Mouse (Mus musculus): Measurements from ENCODE around the gene Timmdc1. TPM values are rescaled to one million over a fixed set of nuclear protein-coding genes. Genes with fewer than 3 reads are reported as not detected.
A peak's percentile ranks its signal among the peaks of the same experiment; 100 is the strongest.

Gene Timmdc1
- polyA plus RNA-seq (2015; fragmentation: Nextera tagmentation; extraction: Ambion mirVana): 34.2 and 36.6 TPM in 2 replicates

DNA sequence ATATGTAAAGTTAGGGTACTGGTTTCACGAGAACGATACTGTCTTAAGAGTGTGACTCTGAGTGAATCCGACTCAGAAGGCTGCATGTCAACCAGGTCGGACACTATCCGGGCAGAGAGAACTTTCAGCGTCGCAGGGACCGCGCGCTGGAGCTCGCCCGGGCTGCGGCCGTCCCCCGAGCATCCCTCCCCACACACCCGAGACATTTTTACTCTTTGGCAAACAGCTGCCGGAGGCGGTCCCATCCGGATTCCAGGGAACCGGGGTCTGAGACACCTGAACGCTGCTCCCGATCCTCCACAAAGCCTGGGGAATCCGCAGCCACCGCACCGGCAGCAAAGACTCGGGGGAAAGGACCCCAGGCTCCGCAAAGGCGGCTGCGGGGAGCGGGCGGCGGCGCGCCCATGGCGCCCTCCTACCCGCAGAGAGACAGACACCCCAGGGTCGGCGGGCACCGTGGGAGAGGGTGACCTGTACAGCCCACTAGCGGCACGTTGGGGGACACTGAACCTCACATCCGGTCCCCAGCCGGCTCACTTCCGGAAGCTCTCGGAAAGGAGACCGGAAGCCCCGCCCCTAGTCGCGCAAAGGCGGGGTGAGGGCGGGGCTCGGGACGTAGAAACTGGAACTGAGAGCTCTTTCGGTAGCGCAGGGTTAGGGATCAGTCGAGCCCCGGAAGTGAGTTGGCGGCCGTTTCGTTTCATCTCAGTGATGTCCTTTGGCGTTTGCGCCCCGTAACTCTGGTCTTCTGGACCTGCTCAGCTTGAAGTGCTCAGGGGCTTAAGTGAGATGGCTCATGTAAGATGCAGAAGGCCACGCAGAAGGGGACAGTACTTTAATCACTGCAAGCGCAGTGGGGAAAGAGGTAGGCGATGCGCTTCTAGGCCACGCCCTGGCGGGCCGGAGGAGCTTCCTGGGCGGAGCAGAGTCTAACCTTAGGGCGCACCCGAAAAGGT is at the start of gene Timmdc1:
Timmdc1 (minus strand) TSS at position 535 of the 956 bp plus-strand sequence.
- peak; percentile 99 for ATAC-seq
- H3K9me3 ChIP-seq (ENCODE audit: control insufficient read depth, low read length): no peaks in the 10 kb centered on the region
- peaks cover 9% of the 10 kb centered on the region for H3K4me1 ChIP-seq (replicated peaks; ENCODE audit: control insufficient read depth, insufficient read depth, low read length)
- no peaks in the 10 kb centered on the region for H3K27me3 ChIP-seq (replicated peaks; ENCODE audit: control insufficient read depth, insufficient read depth, low read length)
- WGBS: under 1% methylated on average over 73 of the region's 73 CpGs
- peaks cover 26% of the 10 kb centered on the region for H3K36me3 ChIP-seq (ENCODE audit: control insufficient read depth, insufficient read depth)
- H3K4me3 ChIP-seq (replicated peaks; ENCODE audit: low read length): peak within 1 kb of the TSS; percentile 76
- H3K9ac ChIP-seq (replicated peaks; ENCODE audit: low read depth, low read length): peak within 1 kb of the TSS; percentile 87
- peak within 1 kb of the TSS; percentile 71 for H3K4me2 ChIP-seq (ENCODE audit: low read length)
- H3K27ac ChIP-seq (ENCODE audit: low read length): peak within 1 kb of the TSS; percentile 90

DNA sequence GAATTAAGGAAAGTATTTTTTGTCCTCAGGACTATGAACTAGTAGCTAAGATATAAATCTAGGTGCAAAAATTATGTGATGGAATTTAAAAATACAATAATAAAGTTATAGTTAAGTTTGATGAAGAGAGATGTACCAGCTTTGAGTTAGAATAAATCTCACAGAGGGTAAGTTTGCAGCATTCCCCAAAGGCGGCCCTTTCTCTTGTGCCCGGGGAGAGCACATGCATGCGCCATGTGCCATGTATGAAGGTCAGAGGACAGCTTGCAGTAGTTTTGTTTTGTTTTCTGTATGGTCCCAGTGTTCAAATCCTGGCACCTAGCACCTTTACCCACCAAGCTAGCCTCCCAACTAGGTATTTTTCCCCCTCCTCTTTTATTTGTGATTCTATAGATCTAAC is 49.0 kb upstream of the Timmdc1 start:
- peaks cover 21% of the 10 kb centered on the region for H3K36me3 ChIP-seq (ENCODE audit: control insufficient read depth, insufficient read depth)
- 95% methylated on average over 3 of the region's 3 CpGs for WGBS

DNA sequence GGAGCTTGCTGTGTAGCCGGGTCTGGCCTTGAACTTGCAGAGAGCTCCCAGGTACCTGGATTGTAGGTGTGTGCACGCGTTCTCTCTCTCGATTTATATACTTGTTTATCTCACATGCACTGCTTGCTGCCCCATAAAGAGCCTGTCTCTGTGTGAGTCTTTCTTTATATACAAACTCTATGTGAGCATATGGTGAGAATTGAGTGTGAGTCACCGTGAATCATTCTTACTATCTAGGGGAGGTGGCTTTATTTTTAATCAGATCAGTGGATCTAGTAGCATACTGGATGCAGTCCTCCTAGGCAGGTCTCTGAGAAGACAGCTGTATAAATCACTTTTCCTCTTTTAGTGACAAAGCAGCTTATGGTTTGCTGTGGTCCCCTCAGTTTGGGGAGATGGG is 45.7 kb upstream of the Timmdc1 start:
- 95% methylated on average over 5 of the region's 5 CpGs for WGBS
- peaks cover 13% of the 10 kb centered on the region; the same call in 1 of the 2 replicates for H3K36me3 ChIP-seq (ENCODE audit: control insufficient read depth, insufficient read depth)

More for the DNA sequence above, 49.0 kb upstream of the Timmdc1 start:
- ATAC-seq: no peak
- Histone ChIP-seq H3K27ac (ENCODE audit: low read length) (no peak overlapping the region), H3K9ac (replicated peaks; ENCODE audit: low read depth, low read length) (no peak overlapping the region), H3K27me3 (replicated peaks; ENCODE audit: control insufficient read depth, insufficient read depth, low read length) (no peaks in the 10 kb centered on the region), H3K4me1 (replicated peaks; ENCODE audit: control insufficient read depth, insufficient read depth, low read length) (no peaks in the 10 kb centered on the region), H3K9me3 (ENCODE audit: control insufficient read depth, low read length) (no peaks in the 10 kb centered on the region), H3K4me2 (ENCODE audit: low read length) (no peak overlapping the region), H3K4me3 (replicated peaks; ENCODE audit: low read length) (no peak overlapping the region)

DNA sequence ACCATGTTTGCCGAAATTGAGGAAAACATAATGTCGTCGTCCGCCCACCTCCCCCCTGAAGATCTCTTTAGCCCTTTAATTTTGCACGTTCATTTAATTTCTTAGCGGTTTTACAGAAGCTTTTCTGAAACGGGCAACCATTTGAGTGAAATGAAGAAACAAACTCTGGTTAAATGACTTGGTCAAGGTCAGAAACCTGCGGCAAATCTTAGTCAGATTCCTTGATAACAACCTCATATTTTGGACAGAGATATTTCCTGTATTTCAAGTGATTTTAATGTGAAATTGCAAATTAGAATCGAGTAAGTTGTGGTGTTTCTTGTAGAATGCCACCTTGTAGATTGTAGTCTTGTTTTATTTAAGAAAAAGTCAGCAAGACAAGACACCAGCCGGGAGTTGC is 41.1 kb upstream of the Timmdc1 start:
- peaks cover 10% of the 10 kb centered on the region for H3K27me3 ChIP-seq (replicated peaks; ENCODE audit: control insufficient read depth, insufficient read depth, low read length)
- no peak overlapping the region for H3K27ac ChIP-seq (ENCODE audit: low read length)
- peaks cover 5% of the 10 kb centered on the region; the same call in 1 of the 2 replicates for H3K36me3 ChIP-seq (ENCODE audit: control insufficient read depth, insufficient read depth)
- H3K9ac ChIP-seq (replicated peaks; ENCODE audit: low read depth, low read length): peak overlapping the region; percentile 93
- 37% methylated on average over 10 of the region's 10 CpGs for WGBS
- H3K4me3 ChIP-seq (replicated peaks; ENCODE audit: low read length): peak overlapping the region; percentile 93
- no peaks in the 10 kb centered on the region for H3K9me3 ChIP-seq (ENCODE audit: control insufficient read depth, low read length)
- peaks cover 12% of the 10 kb centered on the region for H3K4me1 ChIP-seq (replicated peaks; ENCODE audit: control insufficient read depth, insufficient read depth, low read length)
- ATAC-seq: no peak
- H3K4me2 ChIP-seq (ENCODE audit: low read length): peak overlapping the region; percentile 79

More for the DNA sequence above, 45.7 kb upstream of the Timmdc1 start:
- Histone ChIP-seq H3K27ac (ENCODE audit: low read length) (no peak overlapping the region), H3K4me3 (replicated peaks; ENCODE audit: low read length) (no peak overlapping the region), H3K9me3 (ENCODE audit: control insufficient read depth, low read length) (no peaks in the 10 kb centered on the region), H3K9ac (replicated peaks; ENCODE audit: low read depth, low read length) (no peak overlapping the region), H3K4me1 (replicated peaks; ENCODE audit: control insufficient read depth, insufficient read depth, low read length) (peaks cover 12% of the 10 kb centered on the region), H3K27me3 (replicated peaks; ENCODE audit: control insufficient read depth, insufficient read depth, low read length) (no peaks in the 10 kb centered on the region), H3K4me2 (ENCODE audit: low read length) (no peak overlapping the region)
- ATAC-seq: no peak

DNA sequence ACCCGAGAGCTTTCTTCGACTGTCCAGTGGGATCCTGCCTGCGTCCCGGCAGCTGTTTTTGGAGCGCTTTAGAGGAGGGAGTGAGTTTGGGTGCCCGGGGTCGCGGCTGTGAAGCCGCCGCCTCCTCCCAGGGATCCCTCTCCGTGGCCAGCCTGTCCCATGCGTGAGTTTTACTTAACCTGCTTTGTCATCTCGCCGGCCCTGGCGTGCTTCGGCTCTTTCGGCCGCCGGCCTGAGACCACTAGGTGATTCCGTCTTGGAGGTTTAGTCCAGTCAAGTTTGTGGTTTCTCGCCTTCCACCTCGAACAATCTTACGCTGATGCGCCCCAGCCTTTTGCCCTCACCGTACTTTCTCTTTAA is 40.5 kb upstream of the Timmdc1 start:
- ATAC-seq: peak; percentile 77; the same call in 1 of the 2 replicates
- peak overlapping the region; percentile 59 for H3K27ac ChIP-seq (ENCODE audit: low read length)

DNA sequence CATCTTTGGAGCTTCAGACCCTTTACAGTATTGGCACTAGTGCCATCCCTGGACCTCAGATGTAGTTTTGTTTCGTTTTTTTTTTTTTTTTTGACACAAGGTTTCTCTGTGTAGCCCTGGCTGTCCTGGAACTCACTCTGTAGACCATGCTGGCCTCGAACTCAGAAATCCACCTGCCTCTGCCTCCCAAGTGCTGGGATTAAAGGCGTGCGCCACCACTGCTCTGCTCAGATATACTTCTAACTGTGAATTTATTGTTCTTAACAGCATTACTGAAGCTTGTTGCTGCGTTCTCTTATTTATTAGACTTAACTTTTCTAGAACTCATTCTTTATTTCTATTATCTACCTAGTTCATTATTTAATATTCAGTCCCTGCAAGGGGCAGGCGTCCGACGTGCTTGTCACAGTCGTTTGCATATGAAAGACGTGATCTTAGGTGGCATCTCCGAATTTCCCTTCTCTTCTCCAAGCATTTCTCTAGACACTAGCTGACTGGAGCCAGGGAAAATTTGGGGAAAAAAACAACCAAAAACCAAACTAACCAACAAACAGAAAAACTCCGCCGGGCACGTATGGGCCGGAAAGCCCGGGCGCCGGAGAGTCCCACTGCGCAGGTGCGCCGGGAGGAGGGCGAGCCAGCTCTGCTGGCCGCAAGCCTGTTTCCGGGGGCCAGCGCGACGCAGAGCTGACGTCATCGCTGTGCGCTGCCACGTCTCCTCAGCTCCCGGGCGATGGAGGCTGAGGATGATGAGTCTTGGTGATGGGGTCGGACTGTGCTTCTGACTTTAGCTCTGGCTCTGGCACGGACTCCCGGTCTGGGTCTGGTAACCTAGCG is 39.9 kb upstream of the Timmdc1 start:
- Histone ChIP-seq H3K4me1 (replicated peaks; ENCODE audit: control insufficient read depth, insufficient read depth, low read length) (peaks cover 12% of the 10 kb centered on the region), H3K36me3 (ENCODE audit: control insufficient read depth, insufficient read depth) (peaks cover 5% of the 10 kb centered on the region; the same call in 1 of the 2 replicates), H3K9me3 (ENCODE audit: control insufficient read depth, low read length) (no peaks in the 10 kb centered on the region), H3K4me2 (ENCODE audit: low read length) (peak overlapping the region; percentile 79), H3K27me3 (replicated peaks; ENCODE audit: control insufficient read depth, insufficient read depth, low read length) (peaks cover 12% of the 10 kb centered on the region), H3K9ac (replicated peaks; ENCODE audit: low read depth, low read length) (peak overlapping the region; percentile 93), H3K27ac (ENCODE audit: low read length) (peak overlapping the region; percentile 59), H3K4me3 (replicated peaks; ENCODE audit: low read length) (peak overlapping the region; percentile 93)
- ATAC-seq: peak; percentile 98
- 7% methylated on average over 37 of the region's 37 CpGs for WGBS

More for the DNA sequence above, 40.5 kb upstream of the Timmdc1 start:
- under 1% methylated on average over 25 of the region's 25 CpGs for WGBS
- H3K4me3 ChIP-seq (replicated peaks; ENCODE audit: low read length): peak overlapping the region; percentile 93
- H3K9me3 ChIP-seq (ENCODE audit: control insufficient read depth, low read length): no peaks in the 10 kb centered on the region
- peaks cover 5% of the 10 kb centered on the region; the same call in 1 of the 2 replicates for H3K36me3 ChIP-seq (ENCODE audit: control insufficient read depth, insufficient read depth)
- peak overlapping the region; percentile 93 for H3K9ac ChIP-seq (replicated peaks; ENCODE audit: low read depth, low read length)
- peak overlapping the region; percentile 79 for H3K4me2 ChIP-seq (ENCODE audit: low read length)
- H3K4me1 ChIP-seq (replicated peaks; ENCODE audit: control insufficient read depth, insufficient read depth, low read length): peaks cover 12% of the 10 kb centered on the region
- peaks cover 12% of the 10 kb centered on the region for H3K27me3 ChIP-seq (replicated peaks; ENCODE audit: control insufficient read depth, insufficient read depth, low read length)

DNA sequence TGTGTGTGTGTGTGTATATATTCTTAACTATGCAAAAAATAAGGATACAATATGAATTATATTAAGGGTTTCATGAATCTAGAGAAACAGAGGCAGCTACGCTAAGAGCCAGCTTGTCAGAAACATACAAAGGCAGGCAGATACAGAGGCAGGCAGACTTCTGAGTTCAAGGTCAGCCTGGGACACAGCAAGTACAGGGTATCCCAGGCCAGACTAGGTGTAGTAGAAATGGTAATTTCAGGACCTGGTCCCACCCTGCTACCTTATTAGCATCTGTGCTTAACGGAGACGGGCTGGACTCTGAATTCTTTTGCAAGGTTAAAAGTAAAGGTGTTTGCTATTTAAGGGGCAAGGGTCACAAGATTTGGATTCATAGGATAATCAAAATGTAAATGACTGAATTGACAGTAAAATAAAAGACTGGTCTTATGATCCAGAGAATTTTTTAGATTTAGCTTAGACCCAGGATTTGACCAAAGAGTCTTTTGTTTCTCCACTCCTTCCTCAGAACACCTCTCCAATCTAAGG is 35.8 kb upstream of the Timmdc1 start, which contains the start of gene Tmem39a:
Tmem39a (plus strand) TSS at position 478 of the 528 bp plus-strand sequence.
- ATAC-seq: no peak
- H3K27ac ChIP-seq (ENCODE audit: low read length): no peak within 1 kb of the TSS
- H3K36me3 ChIP-seq (ENCODE audit: control insufficient read depth, insufficient read depth): no peaks in the 10 kb centered on the region
- WGBS: 85% methylated on average over 3 of the region's 3 CpGs
- H3K4me1 ChIP-seq (replicated peaks; ENCODE audit: control insufficient read depth, insufficient read depth, low read length): peaks cover under 1% of the 10 kb centered on the region
- no peak within 1 kb of the TSS for H3K4me3 ChIP-seq (replicated peaks; ENCODE audit: low read length)
- peaks cover 26% of the 10 kb centered on the region for H3K27me3 ChIP-seq (replicated peaks; ENCODE audit: control insufficient read depth, insufficient read depth, low read length)
- H3K9ac ChIP-seq (replicated peaks; ENCODE audit: low read depth, low read length): no peak within 1 kb of the TSS
- no peak within 1 kb of the TSS for H3K4me2 ChIP-seq (ENCODE audit: low read length)
- no peaks in the 10 kb centered on the region for H3K9me3 ChIP-seq (ENCODE audit: control insufficient read depth, low read length)

DNA sequence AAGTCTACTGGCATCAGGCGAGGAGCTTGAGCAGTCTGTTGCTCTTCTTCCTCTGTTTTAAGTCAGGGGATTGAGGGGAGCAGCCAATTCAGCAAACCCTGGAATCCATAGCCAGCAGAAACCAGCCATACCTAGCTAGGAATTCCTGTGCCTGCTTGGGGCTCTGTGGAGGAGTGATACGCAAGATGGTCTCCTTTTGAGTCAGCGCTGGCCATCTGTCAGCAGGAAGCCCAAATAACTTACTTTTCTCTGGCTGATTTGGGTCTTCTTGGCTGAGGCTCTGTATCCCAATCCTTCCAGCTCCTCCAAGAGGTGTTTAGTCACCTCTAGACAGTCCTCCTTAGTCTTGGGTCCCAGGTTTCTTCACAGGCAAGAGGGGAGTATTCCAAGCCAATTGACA is 33.5 kb upstream of the Timmdc1 start:
- no peak overlapping the region for H3K4me2 ChIP-seq (ENCODE audit: low read length)
- H3K4me1 ChIP-seq (replicated peaks; ENCODE audit: control insufficient read depth, insufficient read depth, low read length): no peaks in the 10 kb centered on the region
- WGBS: 90% methylated on average over 3 of the region's 3 CpGs
- H3K36me3 ChIP-seq (ENCODE audit: control insufficient read depth, insufficient read depth): no peaks in the 10 kb centered on the region
- no peak overlapping the region for H3K9ac ChIP-seq (replicated peaks; ENCODE audit: low read depth, low read length)
- no peak overlapping the region for H3K27ac ChIP-seq (ENCODE audit: low read length)
- ATAC-seq: no peak
- H3K27me3 ChIP-seq (replicated peaks; ENCODE audit: control insufficient read depth, insufficient read depth, low read length): peaks cover 26% of the 10 kb centered on the region
- H3K9me3 ChIP-seq (ENCODE audit: control insufficient read depth, low read length): no peaks in the 10 kb centered on the region
- H3K4me3 ChIP-seq (replicated peaks; ENCODE audit: low read length): no peak overlapping the region
